Mouse (Mus musculus): ENCODE measurements around the gene Gm14597. TPM values are rescaled to one million over a fixed set of nuclear protein-coding genes. Genes with fewer than 3 reads are reported as not detected.
"Not testable (repeated sequence)": the region's sequence is repeated elsewhere in the genome, so short reads cannot be mapped to it uniquely, and the experiment has no call there.

Gm14597 gene
- total and polyA plus RNA-seq, 3 experiments = not detected

- H3K79me2 ChIP-seq (ENCODE audit: control insufficient read depth, insufficient read depth, low read length, poor library complexity) = no peaks in the 10 kb centered on the region
- no peak within 1 kb of the TSS for H3K27ac ChIP-seq (ENCODE audit: control insufficient read depth, low read depth, low read length)
- H3K9ac ChIP-seq (ENCODE audit: control insufficient read depth, low read depth, low read length, poor library complexity, severe bottlenecking) = no peak within 1 kb of the TSS
- DNase-seq (ENCODE audit: low read depth, low spot score) = no peak
- H3K9me3 ChIP-seq (replicated peaks; ENCODE audit: insufficient read depth, low read length) = no peaks in the 10 kb centered on the region
- no peak within 1 kb of the TSS for H3K4me3 ChIP-seq (ENCODE audit: control insufficient read depth in 1 of 2, insufficient read depth in 1 of 2, low read depth in 2 of 2, low read length in 2 of 2)
- H3K36me3 ChIP-seq (ENCODE audit: control insufficient read depth in 1 of 2, insufficient read depth in 2 of 2, low read length in 2 of 2) = no peaks in the 10 kb centered on the region
- TF ChIP-seq ELF1 (IDR thresholded peaks at IDR 0.05; ENCODE audit: low read depth, low read length) (no peak), MXI1 (IDR thresholded peaks at IDR 0.05; ENCODE audit: low read depth, low read length) (no peak), POLR2AphosphoS5 (IDR thresholded peaks at IDR 0.05; ENCODE audit: borderline replicate concordance, low read depth, low read length) (no peak), KAT2A (conservative IDR thresholded peaks at IDR 0.05; ENCODE audit: low read depth, low read length) (no peak), HCFC1 (IDR thresholded peaks at IDR 0.05; ENCODE audit: low read depth, low read length) (no peak), USF2 (IDR thresholded peaks at IDR 0.05; ENCODE audit: borderline replicate concordance in 1 of 2, insufficient read depth in 1 of 2, low read depth in 1 of 2, low read length in 2 of 2) (no peak), EP300 (IDR thresholded peaks at IDR 0.05; ENCODE audit: low read depth in 1 of 2, low read length in 2 of 2) (no peak), BHLHE40 (IDR thresholded peaks at IDR 0.05; ENCODE audit: borderline replicate concordance, low read depth, low read length) (no peak), RAD21 (IDR thresholded peaks at IDR 0.05; ENCODE audit: low read depth, low read length) (no peak), JUND (IDR thresholded peaks at IDR 0.05; ENCODE audit: low read depth, low read length) (no peak), MEF2A (IDR thresholded peaks at IDR 0.05; ENCODE audit: extremely low read depth, insufficient replicate concordance, low read depth, low read length, poor library complexity, severe bottlenecking) (no peak), CTCF (IDR thresholded peaks at IDR 0.05 in 2 of 3, conservative IDR thresholded peaks at IDR 0.05 in 1 of 3; ENCODE audit: control insufficient read depth in 1 of 3, insufficient read depth in 1 of 3, low read depth in 2 of 3, low read length in 3 of 3, poor library complexity in 1 of 3, severe bottlenecking in 1 of 3) (no peak), ETS1 (IDR thresholded peaks at IDR 0.05; ENCODE audit: low read depth, low read length) (no peak), ZC3H11A (IDR thresholded peaks at IDR 0.05; ENCODE audit: low read depth, low read length) (no peak), POLR2A (IDR thresholded peaks at IDR 0.05; ENCODE audit: control insufficient read depth in 1 of 2, insufficient read depth in 1 of 2, low read depth in 1 of 2, low read length in 2 of 2, poor library complexity in 1 of 2) (no peak), ZMIZ1 (IDR thresholded peaks at IDR 0.05; ENCODE audit: low read depth, low read length) (no peak), CHD2 (IDR thresholded peaks at IDR 0.05; ENCODE audit: low read length) (no peak)
- no peaks in the 10 kb centered on the region for H3K27me3 ChIP-seq (ENCODE audit: control insufficient read depth in 1 of 2, insufficient read depth in 2 of 2, low read length in 2 of 2)
- H3K4me1 ChIP-seq (ENCODE audit: control insufficient read depth in 1 of 2, insufficient read depth in 2 of 2, low read length in 2 of 2) = no peaks in the 10 kb centered on the region
Measured at GRCm38 (mm10) chrX:53607242-53608121, 1.3 kb downstream of the Gm14597 start, which contains the start of gene Rtl8c. Gene Rtl8c, plus strand, starts transcription at chrX:53608032.

- not testable (repeated sequence) for H3K79me2 ChIP-seq (ENCODE audit: control insufficient read depth, insufficient read depth, low read length, poor library complexity)
Measured at GRCm38 (mm10) chrX:53606176-53606575, 2.6 kb downstream of the Gm14597 start.

More at GRCm38 (mm10) chrX:53606176-53606575, 2.6 kb downstream of the Gm14597 start:
- not testable (repeated sequence) for DNase-seq (ENCODE audit: low read depth, low spot score); H3K9me3 ChIP-seq (replicated peaks; ENCODE audit: insufficient read depth, low read length); H3K36me3 ChIP-seq (ENCODE audit: control insufficient read depth in 1 of 2, insufficient read depth in 2 of 2, low read length in 2 of 2); H3K9ac ChIP-seq (ENCODE audit: control insufficient read depth, low read depth, low read length, poor library complexity, severe bottlenecking); H3K27me3 ChIP-seq (ENCODE audit: control insufficient read depth in 1 of 2, insufficient read depth in 2 of 2, low read length in 2 of 2); H3K4me3 ChIP-seq (ENCODE audit: control insufficient read depth in 1 of 2, insufficient read depth in 1 of 2, low read depth in 2 of 2, low read length in 2 of 2); H3K4me1 ChIP-seq (ENCODE audit: control insufficient read depth in 1 of 2, insufficient read depth in 2 of 2, low read length in 2 of 2); H3K27ac ChIP-seq (ENCODE audit: control insufficient read depth, low read depth, low read length)
